Mouse (Mus musculus) liver, adult 2 months (tissue): ENCODE measurements around the gene Aqp11. TPM values are rescaled to one million over a fixed set of nuclear protein-coding genes. Genes with fewer than 3 reads are reported as not detected.

ENCODE experiments used
- DNase-seq: peaks from one replicate; pipeline ENCODE4 v3.0.0-alpha.2; 2011; ENCODE audit warnings: low read depth, low spot score; ENCODE audit errors: extremely low read depth
- H3K27ac ChIP-seq: fragments of 200-500 bp; replicated peaks from 2 replicates; pipeline ENCODE4 v1.5.1; 2012; ENCODE audit warnings: low read depth, mild to moderate bottlenecking, control low read depth, inconsistent platforms, low read length; ENCODE audit not compliant: insufficient read depth
- H3K27me3 ChIP-seq: fragments of 200-500 bp; 2 replicates; pipeline ENCODE4 v1.6.1; 2012; ENCODE audit warnings: mild to moderate bottlenecking, moderate library complexity, low read length, inconsistent platforms; ENCODE audit not compliant: control insufficient read depth, insufficient read depth
- H3K36me3 ChIP-seq: fragments of 200-500 bp; 2 replicates; pipeline ENCODE4 v1.6.1; 2012; ENCODE audit warnings: low read length, inconsistent platforms; ENCODE audit not compliant: control insufficient read depth, insufficient read depth
- H3K4me1 ChIP-seq: fragments of 200-500 bp; 2 replicates; pipeline ENCODE4 v1.6.1; 2011; ENCODE audit warnings: low read length; ENCODE audit not compliant: control insufficient read depth, insufficient read depth
- H3K4me3 ChIP-seq: fragments of 200-500 bp; 2 replicates; pipeline ENCODE4 v1.5.1; 2011; ENCODE audit warnings: low read depth, mild to moderate bottlenecking, control low read depth, low read length, moderate library complexity; ENCODE audit not compliant: insufficient read depth
- H3K79me2 ChIP-seq: fragments of 200-500 bp; 2 replicates; pipeline ENCODE4 v1.6.1; 2012; ENCODE audit warnings: inconsistent platforms, mild to moderate bottlenecking, low read length, moderate library complexity; ENCODE audit not compliant: control insufficient read depth, insufficient read depth
- H3K9ac ChIP-seq: fragments of 200-500 bp; 2 replicates; pipeline ENCODE4 v1.6.1; 2012; ENCODE audit warnings: low read depth, mild to moderate bottlenecking, control low read depth, inconsistent platforms, low read length
- CTCF ChIP-seq: fragments of 200-500 bp; IDR thresholded peaks from 2 replicates; pipeline ENCODE4 v1.5.1; 2011; ENCODE audit warnings: low read depth, low read length, control low read depth
- POLR2A ChIP-seq: fragments of 200-500 bp; IDR thresholded peaks from 2 replicates; pipeline ENCODE4 v1.6.1; 2011; ENCODE audit warnings: low read length, control low read depth; ENCODE audit not compliant: insufficient read depth; ENCODE audit errors: extremely low read depth
- whole genome bisulfite sequencing: fragments of 180-500 bp; shearing (Covaris S2); methylation state at CpG from one replicate; pipeline ENCODE4 v1.1.7; 2018; 5-methylcytosine and 5-hydroxymethylcytosine counted together
- polyA plus RNA-seq: library from polyadenylated mRNA; depleted of rRNA; stranded (reverse); fragments of >200 nt; gene quantifications from 2 replicates; pipeline ENCODE4 v1.2.3, GENCODE M21; 2012
- total RNA-seq: library from RNA; depleted of rRNA; stranded (reverse); fragments of >200 nt; gene quantifications from 2 replicates; pipeline ENCODE4 v1.2.3, GENCODE M21; 2014

The Aqp11 gene
- total and polyA plus RNA-seq, 2 experiments, result 17.1 to 36.8 TPM

- H3K4me3 ChIP-seq, result no peak overlapping the region
- H3K27me3 ChIP-seq, result no peaks in the 10 kb centered on the region
- no peaks in the 10 kb centered on the region for H3K79me2 ChIP-seq
- 82% methylated on average over 5 of the region's 5 CpGs for WGBS
- no peak overlapping the region for H3K27ac ChIP-seq
- no peak overlapping the region for H3K9ac ChIP-seq
- H3K4me1 ChIP-seq, result no peaks in the 10 kb centered on the region
- no peak for TF ChIP-seq POLR2A
- no peak for TF ChIP-seq CTCF
- no peak for DNase-seq
- no peaks in the 10 kb centered on the region for H3K36me3 ChIP-seq
Measured at GRCm38 (mm10) chr7:97765963-97766347, 27.9 kb upstream of the Aqp11 start.

GRCm38 (mm10) chr7:97765181-97765962 lies 27.3 kb upstream of the Aqp11 start:
- H3K27ac ChIP-seq, result no peak overlapping the region
- 83% methylated on average over 21 of the region's 21 CpGs for WGBS
- DNase-seq, result peak; percentile 26

GRCm38 (mm10) chr7:97764591-97764990 lies 26.5 kb upstream of the Aqp11 start:
- no peak for DNase-seq
- 84% methylated on average over 11 of the region's 11 CpGs for WGBS
- H3K27ac ChIP-seq, result no peak overlapping the region

More at GRCm38 (mm10) chr7:97765181-97765962, 27.3 kb upstream of the Aqp11 start:
- no peaks in the 10 kb centered on the region for H3K4me1 ChIP-seq
- no peak for TF ChIP-seq CTCF
- TF ChIP-seq POLR2A, result no peak
- H3K27me3 ChIP-seq, result no peaks in the 10 kb centered on the region
- H3K4me3 ChIP-seq, result no peak overlapping the region
- no peak overlapping the region for H3K9ac ChIP-seq
- no peaks in the 10 kb centered on the region for H3K36me3 ChIP-seq
- H3K79me2 ChIP-seq, result no peaks in the 10 kb centered on the region

GRCm38 (mm10) chr7:97756967-97757881 lies 19.1 kb upstream of the Aqp11 start:
- H3K27ac ChIP-seq, result no peak overlapping the region
- H3K27me3 ChIP-seq, result no peaks in the 10 kb centered on the region
- no peak overlapping the region for H3K4me3 ChIP-seq
- WGBS, result 58% methylated on average over 18 of the region's 18 CpGs
- no peaks in the 10 kb centered on the region for H3K79me2 ChIP-seq
- no peaks in the 10 kb centered on the region for H3K36me3 ChIP-seq
- TF ChIP-seq POLR2A (no peak), CTCF (no peak)
- H3K9ac ChIP-seq, result no peak overlapping the region
- no peak for DNase-seq
- no peaks in the 10 kb centered on the region for H3K4me1 ChIP-seq

More at GRCm38 (mm10) chr7:97764591-97764990, 26.5 kb upstream of the Aqp11 start:
- no peaks in the 10 kb centered on the region for H3K27me3 ChIP-seq
- no peaks in the 10 kb centered on the region for H3K4me1 ChIP-seq
- no peaks in the 10 kb centered on the region for H3K79me2 ChIP-seq
- no peak overlapping the region for H3K9ac ChIP-seq
- TF ChIP-seq CTCF (no peak), POLR2A (no peak)
- no peaks in the 10 kb centered on the region for H3K36me3 ChIP-seq
- no peak overlapping the region for H3K4me3 ChIP-seq

- Histone ChIP-seq H3K27me3 (no peaks in the 10 kb centered on the region), H3K4me3 (peak overlapping the region; percentile 25), H3K4me1 (peaks cover 4% of the 10 kb centered on the region; the same call in 1 of the 2 replicates), H3K27ac (peak overlapping the region; percentile 84), H3K9ac (peak overlapping the region; percentile 47), H3K79me2 (no peaks in the 10 kb centered on the region), H3K36me3 (no peaks in the 10 kb centered on the region)
- DNase-seq, result peak; percentile 73
- WGBS, result 28% methylated on average over 19 of the region's 19 CpGs
- TF ChIP-seq CTCF (no peak), POLR2A (no peak)
Measured at GRCm38 (mm10) chr7:97749207-97750190, 11.4 kb upstream of the Aqp11 start.
